Mouse (Mus musculus) spleen, adult 2 months (tissue): ENCODE data around the gene Unc13d. TPM values are rescaled to one million over a fixed set of nuclear protein-coding genes. Genes with fewer than 3 reads are reported as not detected.

Experiments used
- DNase-seq, 2 experiments: peaks; one replicate each; pipeline versions ENCODE4 v3.0.0 to v3.0.0-alpha.2; 2012 to 2021; ENCODE audit warnings: low spot score in 2 of 2, low read depth in 1 of 2
- H3K27ac ChIP-seq: fragments of 200-500 bp; 2 replicates; pipeline ENCODE4 v1.5.1; 2012; ENCODE audit warnings: low read length, inconsistent platforms; ENCODE audit not compliant: insufficient read depth
- H3K27me3 ChIP-seq: fragments of 200-500 bp; 2 replicates; pipeline ENCODE4 v1.6.1; 2012; ENCODE audit warnings: mild to moderate bottlenecking, moderate library complexity, low read length, inconsistent platforms; ENCODE audit not compliant: control insufficient read depth, insufficient read depth
- H3K36me3 ChIP-seq: fragments of 200-500 bp; 2 replicates; pipeline ENCODE4 v1.6.1; 2012; ENCODE audit warnings: mild to moderate bottlenecking, low read length, inconsistent platforms; ENCODE audit not compliant: control insufficient read depth, insufficient read depth
- H3K4me1 ChIP-seq: fragments of 200-500 bp; 2 replicates; pipeline ENCODE4 v1.6.1; 2011; ENCODE audit warnings: inconsistent platforms; ENCODE audit not compliant: control insufficient read depth, insufficient read depth, insufficient read length
- H3K4me3 ChIP-seq: fragments of 200-500 bp; 2 replicates; pipeline ENCODE4 v1.5.1; 2011; ENCODE audit warnings: mild to moderate bottlenecking, inconsistent platforms; ENCODE audit not compliant: insufficient read depth, insufficient read length; ENCODE audit errors: extremely low read depth
- CTCF ChIP-seq: fragments of 200-500 bp; IDR thresholded peaks from 2 replicates; pipeline ENCODE4 v1.5.1; 2011; ENCODE audit warnings: mild to moderate bottlenecking, inconsistent platforms; ENCODE audit not compliant: insufficient read depth, insufficient read length, insufficient replicate concordance; ENCODE audit errors: extremely low read depth
- POLR2A ChIP-seq: fragments of 200-500 bp; IDR thresholded peaks from 2 replicates; pipeline ENCODE4 v1.6.1; 2011; ENCODE audit warnings: low read depth, low read length, inconsistent platforms
- WGBS: fragments of 180-500 bp; shearing (Covaris S2); methylation state at CpG from one replicate; pipeline ENCODE4 v1.1.7; 2018; 5-methylcytosine and 5-hydroxymethylcytosine counted together
- polyA plus RNA-seq: library from polyadenylated mRNA; depleted of rRNA; stranded (reverse); fragments of >200 nt; gene quantifications from 2 replicates; pipeline ENCODE4 v1.2.3, GENCODE M21; 2012

Gene Unc13d
- polyA plus RNA-seq, 1 experiment = 49.4 TPM

DNA sequence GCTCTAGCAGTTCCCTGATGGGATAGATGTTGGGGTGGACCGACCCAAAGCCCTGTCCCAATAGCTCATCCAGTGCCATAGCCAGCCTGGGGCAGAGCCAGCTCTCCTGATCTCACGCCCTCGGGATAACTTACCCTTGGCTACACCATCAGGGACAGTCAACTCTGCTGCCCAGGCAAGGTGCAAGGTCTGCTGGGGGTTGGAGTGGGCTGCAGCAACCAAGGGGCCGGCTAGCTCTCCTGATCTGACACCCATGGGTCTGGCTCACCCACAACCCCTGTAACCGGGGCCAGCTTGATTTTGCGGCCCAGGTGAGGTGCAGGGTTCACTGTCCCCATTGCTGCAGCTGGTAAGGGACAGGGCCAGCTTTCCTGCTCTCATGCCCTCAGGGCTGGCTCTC is 13.8 kb upstream of the Unc13d start:
- no peak for TF ChIP-seq CTCF
- no peak for TF ChIP-seq POLR2A
- H3K36me3 ChIP-seq = no peaks in the 10 kb centered on the region
- H3K27me3 ChIP-seq = no peaks in the 10 kb centered on the region
- no peaks in the 10 kb centered on the region for H3K4me1 ChIP-seq
- DNase-seq = no peak
- WGBS = 88% methylated on average over 6 of the region's 6 CpGs
- H3K27ac ChIP-seq = no peak overlapping the region
- no peak overlapping the region for H3K4me3 ChIP-seq

DNA sequence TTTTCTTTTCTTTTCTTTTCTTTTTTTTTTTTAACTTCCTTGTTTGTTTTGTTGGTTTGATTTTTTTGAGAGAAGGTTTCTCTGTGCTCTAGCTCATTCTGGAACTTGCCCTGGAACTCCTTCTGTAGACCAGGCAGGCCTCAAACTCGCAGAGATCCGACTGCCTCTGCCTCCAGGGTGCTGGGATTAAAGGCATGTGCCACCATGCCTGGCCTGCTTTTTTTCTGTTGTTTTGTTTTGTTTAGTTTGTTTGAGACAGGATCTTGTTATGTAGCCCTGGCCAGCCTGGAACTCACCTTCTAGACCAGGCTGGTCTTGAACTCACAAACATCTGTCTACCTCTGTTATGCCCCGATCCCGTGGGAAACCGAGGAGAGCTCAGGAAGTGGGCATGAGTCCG is 11.8 kb upstream of the Unc13d start:
- H3K27ac ChIP-seq = no peak overlapping the region
- H3K4me3 ChIP-seq = no peak overlapping the region
- H3K4me1 ChIP-seq = peaks cover 3% of the 10 kb centered on the region; the same call in 1 of the 2 replicates
- no peaks in the 10 kb centered on the region for H3K27me3 ChIP-seq
- no peak for DNase-seq
- 90% methylated on average over 6 of the region's 6 CpGs for WGBS
- no peaks in the 10 kb centered on the region for H3K36me3 ChIP-seq
- TF ChIP-seq CTCF = no peak
- no peak for TF ChIP-seq POLR2A

DNA sequence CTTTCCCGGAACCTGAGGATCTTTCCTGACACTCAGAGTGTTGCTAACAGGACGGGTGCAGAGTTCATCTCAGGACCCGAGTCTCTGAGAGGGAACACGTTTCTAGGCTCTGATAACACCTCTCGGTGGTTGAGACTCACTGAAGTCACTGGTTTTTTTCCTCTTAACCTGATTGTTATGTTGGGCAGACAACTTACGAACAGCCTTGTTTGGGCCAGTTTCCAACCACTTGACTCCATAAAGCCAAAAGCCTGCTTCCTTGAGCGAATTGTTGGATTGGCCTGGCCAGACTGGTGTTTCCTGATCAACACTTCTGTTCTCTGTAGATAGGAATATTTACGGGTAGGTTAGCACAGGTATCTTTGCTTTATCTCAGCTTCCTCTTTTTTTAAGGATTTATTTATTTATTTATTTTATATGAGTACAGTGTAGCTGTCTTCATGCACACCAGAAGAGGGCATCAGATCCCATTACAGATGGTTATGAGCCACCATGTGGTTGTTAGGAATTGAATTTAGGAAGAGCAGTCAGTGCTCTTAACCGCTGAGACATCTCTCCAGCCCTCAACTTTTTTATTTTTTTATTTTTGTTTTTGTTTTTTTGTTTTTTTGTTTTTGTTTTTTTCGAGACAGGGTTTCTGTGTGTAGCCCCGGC is 11.1 kb upstream of the Unc13d start:
- 48% methylated on average over 11 of the region's 11 CpGs for WGBS
- no peak overlapping the region for H3K4me3 ChIP-seq
- H3K27me3 ChIP-seq = no peaks in the 10 kb centered on the region
- H3K4me1 ChIP-seq = peaks cover 3% of the 10 kb centered on the region; the same call in 1 of the 2 replicates
- DNase-seq = no peak
- TF ChIP-seq CTCF (no peak), POLR2A (no peak)
- no peaks in the 10 kb centered on the region for H3K36me3 ChIP-seq
- no peak overlapping the region for H3K27ac ChIP-seq

DNA sequence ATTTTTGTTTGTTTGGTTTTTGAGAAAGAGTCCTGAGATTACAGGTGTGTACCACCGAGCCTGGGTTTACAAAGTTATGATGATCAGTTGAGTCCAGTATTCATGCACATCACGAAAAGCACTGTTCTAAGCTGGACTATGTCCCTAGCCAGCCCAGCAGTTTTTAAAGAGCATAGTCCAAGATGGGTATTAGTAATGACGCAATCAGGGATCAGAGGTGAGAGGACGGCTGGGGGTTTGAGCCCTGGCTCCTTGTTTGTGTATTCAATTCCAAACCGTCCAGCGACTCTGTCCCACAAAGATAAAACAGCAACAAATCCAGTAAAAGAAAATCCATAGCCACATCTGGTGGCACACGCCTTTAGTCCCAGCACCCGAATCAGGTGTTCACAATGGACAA is 10.4 kb upstream of the Unc13d start:
- Histone ChIP-seq H3K36me3 (peaks cover 4% of the 10 kb centered on the region), H3K4me3 (no peak overlapping the region), H3K27ac (no peak overlapping the region), H3K4me1 (peaks cover 3% of the 10 kb centered on the region; the same call in 1 of the 2 replicates), H3K27me3 (no peaks in the 10 kb centered on the region)
- DNase-seq = no peak
- 73% methylated on average over 8 of the region's 8 CpGs for WGBS
- TF ChIP-seq POLR2A = no peak
- no peak for TF ChIP-seq CTCF

DNA sequence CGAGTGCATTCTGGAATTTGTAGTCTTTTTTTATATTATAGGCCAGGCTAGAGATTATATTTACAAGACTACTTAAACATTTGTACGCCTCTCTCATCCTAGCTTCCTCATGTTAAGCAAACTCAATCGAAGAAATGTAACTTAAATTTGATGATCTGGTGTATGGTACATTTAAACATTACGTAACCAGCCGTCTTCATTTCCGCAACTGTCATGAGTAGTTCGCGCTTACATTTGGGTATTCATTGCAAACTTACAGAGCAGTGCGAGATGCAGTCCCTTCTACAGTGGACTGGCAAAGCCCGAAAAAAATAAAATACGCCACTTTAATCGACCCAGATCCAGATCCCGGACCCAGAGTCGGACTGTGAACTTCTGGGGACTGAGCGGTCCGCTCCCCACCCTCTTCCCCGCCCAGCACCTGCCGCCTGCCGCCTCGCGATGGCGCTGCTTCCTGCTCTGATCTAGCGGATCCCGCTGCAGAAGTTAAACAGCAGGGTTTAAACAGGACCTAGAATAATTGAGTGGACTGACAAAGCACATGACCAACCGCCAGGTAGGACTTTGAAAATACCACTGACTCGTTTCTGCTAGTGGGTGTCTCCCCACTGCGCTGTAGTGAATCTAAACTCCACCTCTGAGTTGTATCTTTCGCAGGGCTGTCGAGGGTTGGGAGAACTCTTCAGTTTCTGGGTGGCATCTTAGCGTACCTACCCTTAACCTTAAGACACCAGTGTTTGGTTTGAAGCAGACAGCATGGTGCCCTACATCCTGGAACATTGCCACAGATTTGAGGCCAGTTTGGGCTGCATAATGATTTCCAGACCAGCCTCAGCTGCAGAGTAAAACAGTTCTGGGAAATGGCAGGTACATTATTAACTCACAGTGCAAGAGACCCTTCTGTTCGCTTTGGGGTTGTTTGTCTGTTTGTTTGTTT is 9.7 kb upstream of the Unc13d start:
- Histone ChIP-seq H3K36me3 (peaks cover 9% of the 10 kb centered on the region), H3K27ac (peak overlapping the region; percentile 91), H3K4me1 (peaks cover 3% of the 10 kb centered on the region; the same call in 1 of the 2 replicates), H3K27me3 (no peaks in the 10 kb centered on the region), H3K4me3 (peak overlapping the region; percentile 65)
- WGBS = 1% methylated on average over 31 of the region's 31 CpGs
- TF ChIP-seq POLR2A (peak; percentile 48), CTCF (peak; percentile 94)
- peak; percentile 77 to 89 for DNase-seq

DNA sequence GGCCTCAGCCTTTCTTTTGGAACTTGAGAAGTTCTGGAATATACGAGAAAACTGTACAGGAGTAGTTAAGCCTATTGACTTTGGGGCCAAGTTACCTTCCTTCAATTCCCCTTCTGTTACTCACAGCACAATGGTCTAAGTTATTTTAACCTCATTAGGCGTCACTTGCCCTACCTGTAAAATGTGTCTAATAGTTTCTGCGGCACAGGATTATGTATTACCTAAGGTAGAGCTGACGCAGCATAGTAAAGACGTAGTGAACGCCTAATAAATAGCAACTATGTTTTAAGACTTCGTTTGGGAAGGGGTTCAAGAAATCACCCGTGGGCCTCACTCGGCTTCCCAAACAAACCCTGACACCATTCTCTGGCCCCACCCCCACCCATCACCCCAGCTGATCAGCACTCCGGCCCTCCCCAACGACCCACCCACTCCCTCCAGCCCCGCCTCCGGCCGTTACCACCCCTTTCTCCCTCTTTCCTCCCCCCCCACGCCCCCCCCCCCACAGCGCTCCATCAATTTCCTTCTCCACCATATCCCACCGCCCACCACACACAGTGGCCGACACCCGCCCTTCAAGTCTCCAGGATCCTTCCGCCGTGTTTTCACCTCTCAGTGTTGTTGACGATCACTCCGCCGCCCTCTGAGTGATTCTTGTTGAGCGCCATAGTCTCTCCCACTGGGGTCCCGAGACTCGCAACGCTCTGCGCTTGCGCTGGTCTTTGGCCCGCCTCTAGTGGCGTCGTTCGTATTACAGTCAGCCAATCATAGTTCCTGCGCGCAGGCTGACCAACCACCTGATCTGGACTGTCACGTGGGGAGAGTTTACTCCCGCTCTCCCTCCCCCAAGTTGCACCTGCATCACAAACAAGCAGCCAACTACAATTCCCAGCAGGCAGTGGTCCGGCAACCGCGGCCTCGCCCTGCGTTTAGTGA is 8.8 kb upstream of the Unc13d start, which contains the start of gene Wbp2:
Gene Wbp2, minus strand, starts transcription at position 738 of the 936 bp plus-strand sequence.
- Histone ChIP-seq H3K4me1 (peaks cover 3% of the 10 kb centered on the region; the same call in 1 of the 2 replicates), H3K27me3 (no peaks in the 10 kb centered on the region), H3K4me3 (peak within 1 kb of the TSS; percentile 87), H3K36me3 (peaks cover 9% of the 10 kb centered on the region), H3K27ac (peak within 1 kb of the TSS; percentile 94)
- 3% methylated on average over 37 of the region's 43 CpGs for WGBS
- peak; percentile 96 to 99 for DNase-seq
- TF ChIP-seq POLR2A = peak; percentile 61
- TF ChIP-seq CTCF = no peak
